Mouse (Mus musculus) adrenal gland, adult (tissue): ENCODE results near the gene Akr1e1.
"Not testable (repeated sequence)": the region's sequence is repeated elsewhere in the genome, so short reads cannot be mapped to it uniquely, and the experiment has no call there.

Experiments
- DNase-seq, 2 experiments: peaks; one replicate each; pipeline ENCODE4 v3.0.0; 2022 to 2023; ENCODE audit warnings: low spot score in 1 of 2; ENCODE audit not compliant: inconsistent age in 2 of 2

Akr1e1 gene

GRCm38 (mm10) chr13:4608961-4609409 lies at the start of gene Akr1e1:
Gene Akr1e1 (minus strand): TSS chr13:4609174.
- DNase-seq: peak; percentile 93 to 97

DNA sequence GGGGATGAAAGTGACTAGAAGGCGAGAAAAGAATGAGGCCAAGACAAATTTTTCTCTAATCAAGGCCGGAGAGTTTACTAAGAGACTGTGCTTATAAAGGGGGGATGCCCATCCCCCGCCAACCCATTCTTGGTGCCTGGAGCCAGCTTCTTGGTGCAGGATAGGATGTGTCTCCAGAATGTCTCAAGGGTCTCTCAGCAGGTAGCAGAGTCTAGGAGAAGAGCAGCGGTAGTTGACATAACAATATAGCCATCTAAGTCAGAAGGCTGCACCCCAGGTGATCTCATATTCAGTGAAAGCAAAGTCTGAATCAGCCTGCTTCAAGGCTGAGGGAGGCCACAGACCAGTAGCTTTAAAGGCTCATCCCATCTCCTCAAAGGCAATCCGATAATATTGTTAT lies 49.4 kb upstream of the Akr1e1 start:
- no peak for DNase-seq

DNA sequence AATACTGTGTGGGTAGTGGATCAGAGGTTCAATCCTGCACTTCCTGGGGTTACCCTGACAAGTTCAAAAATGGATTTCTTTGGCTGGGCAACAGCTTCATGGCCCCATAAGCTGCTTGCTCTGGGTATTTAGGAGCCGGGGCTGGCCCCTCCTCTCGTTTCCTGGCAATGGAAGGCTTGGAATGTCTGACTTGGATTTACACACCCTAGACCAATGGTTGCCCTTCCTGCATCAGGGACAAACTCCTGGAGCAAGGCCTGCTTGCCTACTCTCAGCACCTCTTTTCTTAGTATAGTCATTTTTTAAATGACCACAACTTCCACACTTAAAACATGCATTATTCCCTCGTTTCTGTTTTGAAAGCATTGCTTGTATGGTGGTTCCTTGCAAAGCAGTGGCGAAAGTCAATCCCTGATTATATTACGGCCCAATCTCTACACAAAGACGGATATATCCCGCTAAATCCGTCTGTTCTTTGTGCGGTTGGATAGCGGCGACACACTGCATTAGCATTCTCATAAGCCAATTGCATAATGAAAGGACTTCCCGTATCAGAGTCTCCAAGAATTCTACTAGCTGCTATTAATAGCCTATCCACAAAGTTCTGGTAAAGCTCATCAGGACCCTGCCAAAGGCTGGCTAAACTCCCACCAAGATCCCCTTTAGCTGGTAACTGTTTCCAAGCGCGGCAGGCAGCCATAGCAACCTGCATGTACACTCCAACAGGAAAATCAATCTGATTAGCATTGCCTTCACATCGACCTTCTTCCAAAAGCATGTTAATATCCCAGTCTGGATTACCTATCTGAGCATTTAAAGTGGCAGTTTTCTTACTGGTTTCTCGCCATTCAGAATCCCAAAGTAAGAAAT lies 47.5 kb upstream of the Akr1e1 start:
- no peak for DNase-seq

GRCm38 (mm10) chr13:4650190-4650589 lies 41.2 kb upstream of the Akr1e1 start:
- DNase-seq: no peak

- no peak for DNase-seq
Measured at GRCm38 (mm10) chr13:4645248-4645647, 36.3 kb upstream of the Akr1e1 start.

- peak in 1 of 2 experiments; percentile 43 for DNase-seq
Measured at GRCm38 (mm10) chr13:4610902-4611301, 1.9 kb upstream of the Akr1e1 start.

- no peak for DNase-seq
Measured at GRCm38 (mm10) chr13:4608530-4608929, 444 bp downstream of the Akr1e1 start.

GRCm38 (mm10) chr13:4606821-4607220 lies 2.2 kb downstream of the Akr1e1 start:
- DNase-seq: no peak

DNA sequence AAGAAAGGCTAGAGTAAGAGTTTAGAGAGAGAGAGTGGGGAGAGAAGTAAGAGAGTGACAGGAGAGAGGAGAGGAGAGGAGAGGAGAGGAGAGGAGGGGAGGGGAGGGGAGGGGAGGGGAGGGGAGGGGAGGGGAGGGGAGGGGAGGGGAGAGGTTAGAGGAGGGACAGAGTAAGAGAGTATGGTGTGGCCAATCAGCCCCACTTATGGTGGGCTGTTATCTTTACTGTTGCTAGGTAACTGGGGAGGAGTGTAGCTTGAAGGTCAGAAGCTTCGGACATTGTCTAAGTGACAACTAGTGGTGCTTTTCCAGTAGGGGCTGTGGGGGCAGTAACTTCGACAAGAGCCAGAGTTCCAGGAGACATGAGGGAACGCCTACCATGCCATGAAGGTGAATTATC lies 5.5 kb downstream of the Akr1e1 start:
- DNase-seq: not testable (repeated sequence)

DNA sequence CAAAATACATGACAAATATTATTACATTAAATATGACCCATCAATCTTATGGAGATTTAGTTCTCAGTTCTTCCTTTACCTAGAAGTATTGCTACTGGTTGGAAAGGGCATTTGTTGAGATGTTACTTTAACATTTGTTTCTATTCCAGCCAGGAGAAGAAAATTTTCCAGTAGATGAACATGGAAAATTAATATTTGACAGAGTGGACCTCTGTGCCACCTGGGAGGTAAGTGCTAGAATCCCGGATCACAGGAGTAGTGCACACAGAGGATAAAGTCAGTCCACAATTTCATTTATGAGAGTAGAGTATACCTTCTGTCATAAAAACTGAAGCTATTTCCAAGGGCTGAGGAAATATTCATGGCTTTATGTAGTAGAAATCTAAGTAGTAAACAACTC lies 32.1 kb downstream of the Akr1e1 start:
- DNase-seq: no peak

DNA sequence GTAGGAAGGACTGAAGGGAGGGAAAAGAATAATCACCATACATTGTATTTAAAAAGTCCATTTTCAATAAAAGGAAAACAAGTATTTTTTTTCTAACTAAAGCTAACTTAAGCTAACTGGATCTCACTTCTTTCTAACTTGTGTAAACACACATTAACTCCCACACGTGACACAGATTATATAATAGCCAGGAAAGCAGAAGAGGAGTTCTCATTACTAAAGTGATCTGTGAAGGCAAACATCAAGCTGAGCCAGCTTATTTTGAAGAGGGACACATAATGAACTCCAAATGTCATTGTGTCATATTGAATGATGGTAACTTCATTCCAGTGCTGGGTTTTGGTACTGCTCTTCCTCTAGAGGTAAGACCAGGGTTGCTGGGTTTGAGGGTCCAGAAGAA lies 35.1 kb downstream of the Akr1e1 start, which contains the start of gene Akr1c21:
Akr1c21 (plus strand) TSS at position 205 of the 400 bp plus-strand sequence.
- no peak for DNase-seq

- DNase-seq: no peak
Measured at GRCm38 (mm10) chr13:4565996-4566395, 43.0 kb downstream of the Akr1e1 start.

- DNase-seq: no peak
Measured at GRCm38 (mm10) chr13:4560500-4560899, 48.5 kb downstream of the Akr1e1 start.

DNA sequence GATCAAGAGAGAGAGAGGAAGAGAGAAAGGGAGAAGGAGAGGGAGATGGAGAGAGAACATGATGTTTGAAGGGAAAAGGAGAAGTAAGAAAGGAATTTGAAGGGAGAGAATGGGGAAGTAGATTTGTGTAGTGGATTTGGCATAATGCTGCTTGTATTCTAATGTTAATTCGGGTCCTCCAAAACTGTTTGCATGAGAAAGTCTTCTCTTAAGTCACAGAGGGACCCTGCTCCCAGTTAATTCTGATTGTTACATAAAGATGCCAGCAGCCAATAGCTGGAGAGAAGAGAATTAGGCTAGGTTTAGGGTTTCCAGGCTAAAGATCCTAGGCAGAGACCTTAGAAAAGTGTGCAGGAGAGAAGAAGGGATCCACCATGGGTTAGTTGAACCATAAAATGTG lies 49.8 kb downstream of the Akr1e1 start:
- DNase-seq: no peak
